Mouse (Mus musculus): ENCODE data around the gene Gm20517. TPM values are rescaled to one million over a fixed set of nuclear protein-coding genes. Genes with fewer than 3 reads are reported as not detected.

The Gm20517 gene
- polyA plus RNA-seq (2014; fragmentation: Illumina TruSeq; extraction: RNeasy Lipid Tissue Mini Kit (QIAGEN cat#74804); ENCODE audit: low replicate concordance): 0.37 TPM

GRCm38 (mm10) chr17:47610849-47611660 lies at the start of gene Gm20517, which contains the start of the genes Bysl and Med20:
Gm20517 (plus strand) TSS chr17:47611589.
Bysl (minus strand) TSS chr17:47611492.
Med20 (plus strand) TSS chr17:47611582.

GRCm38 (mm10) chr17:47630678-47631065 lies 19.3 kb downstream of the Gm20517 start, which contains the start of gene Usp49:
Usp49 (plus strand) TSS chr17:47630690.

GRCm38 (mm10) chr17:47688344-47688607 lies 76.9 kb downstream of the Gm20517 start, which contains the start of gene Tomm6:
Tomm6 (minus strand) TSS chr17:47688386.

GRCm38 (mm10) chr17:47688608-47689575 lies 77.5 kb downstream of the Gm20517 start, which contains the start of gene Frs3:
Frs3 (plus strand) TSS chr17:47689030.

GRCm38 (mm10) chr17:47694442-47694502 lies 82.9 kb downstream of the Gm20517 start, which contains the start of gene Gm21981:
Gm21981 (minus strand) TSS chr17:47694455.

GRCm38 (mm10) chr17:47694503-47695336 lies 83.3 kb downstream of the Gm20517 start, which contains the start of gene Prickle4:
Prickle4 (minus strand) TSS chr17:47694736.

GRCm38 (mm10) chr17:47726566-47726965 lies 115.2 kb downstream of the Gm20517 start, which contains the start of gene Pgc:
Pgc (plus strand) TSS chr17:47726842.

Other genes with a start within 250 kb of the Gm20517 start
- 35.6 TPM for gene Mrps10, start 242.7 kb upstream of the Gm20517 start, polyA plus RNA-seq (2014; fragmentation: Illumina TruSeq; extraction: RNeasy Lipid Tissue Mini Kit (QIAGEN cat#74804); ENCODE audit: low replicate concordance)
- 0.26 TPM for gene Guca1b, start 226.2 kb upstream of the Gm20517 start, polyA plus RNA-seq (2014; fragmentation: Illumina TruSeq; extraction: RNeasy Lipid Tissue Mini Kit (QIAGEN cat#74804); ENCODE audit: low replicate concordance)
- not detected for gene Guca1a, start 211.0 kb upstream of the Gm20517 start, polyA plus RNA-seq (2014; fragmentation: Illumina TruSeq; extraction: RNeasy Lipid Tissue Mini Kit (QIAGEN cat#74804); ENCODE audit: low replicate concordance)
- gene AI661453, start 175.0 kb upstream of the Gm20517 start, polyA plus RNA-seq (2014; fragmentation: Illumina TruSeq; extraction: RNeasy Lipid Tissue Mini Kit (QIAGEN cat#74804); ENCODE audit: low replicate concordance): 0.26 TPM
- gene 1700001C19Rik, start 174.2 kb upstream of the Gm20517 start, polyA plus RNA-seq (2014; fragmentation: Illumina TruSeq; extraction: RNeasy Lipid Tissue Mini Kit (QIAGEN cat#74804); ENCODE audit: low replicate concordance): 0.45 TPM
- 3.7 TPM for gene Taf8, start 109.3 kb upstream of the Gm20517 start, polyA plus RNA-seq (2014; fragmentation: Illumina TruSeq; extraction: RNeasy Lipid Tissue Mini Kit (QIAGEN cat#74804); ENCODE audit: low replicate concordance)
- 1.9 TPM for gene Ccnd3, start 106.5 kb upstream of the Gm20517 start, polyA plus RNA-seq (2014; fragmentation: Illumina TruSeq; extraction: RNeasy Lipid Tissue Mini Kit (QIAGEN cat#74804); ENCODE audit: low replicate concordance)
- 0.45 TPM for gene Bysl, start 97 bp upstream of the Gm20517 start, polyA plus RNA-seq (2014; fragmentation: Illumina TruSeq; extraction: RNeasy Lipid Tissue Mini Kit (QIAGEN cat#74804); ENCODE audit: low replicate concordance)
- 11.1 TPM for gene Med20, start within 50 bp of the Gm20517 start, polyA plus RNA-seq (2014; fragmentation: Illumina TruSeq; extraction: RNeasy Lipid Tissue Mini Kit (QIAGEN cat#74804); ENCODE audit: low replicate concordance)
- gene Usp49, start 19.1 kb downstream of the Gm20517 start, polyA plus RNA-seq (2014; fragmentation: Illumina TruSeq; extraction: RNeasy Lipid Tissue Mini Kit (QIAGEN cat#74804); ENCODE audit: low replicate concordance): 6.0 TPM
- gene Tomm6, start 76.8 kb downstream of the Gm20517 start, polyA plus RNA-seq (2014; fragmentation: Illumina TruSeq; extraction: RNeasy Lipid Tissue Mini Kit (QIAGEN cat#74804); ENCODE audit: low replicate concordance): 9.0 TPM
- gene Frs3, start 77.4 kb downstream of the Gm20517 start, polyA plus RNA-seq (2014; fragmentation: Illumina TruSeq; extraction: RNeasy Lipid Tissue Mini Kit (QIAGEN cat#74804); ENCODE audit: low replicate concordance): 0.67 TPM
- gene Gm21981, start 82.9 kb downstream of the Gm20517 start, polyA plus RNA-seq (2014; fragmentation: Illumina TruSeq; extraction: RNeasy Lipid Tissue Mini Kit (QIAGEN cat#74804); ENCODE audit: low replicate concordance): not detected
- not detected for gene Prickle4, start 83.1 kb downstream of the Gm20517 start, polyA plus RNA-seq (2014; fragmentation: Illumina TruSeq; extraction: RNeasy Lipid Tissue Mini Kit (QIAGEN cat#74804); ENCODE audit: low replicate concordance)
- not detected for gene Pgc, start 115.3 kb downstream of the Gm20517 start, polyA plus RNA-seq (2014; fragmentation: Illumina TruSeq; extraction: RNeasy Lipid Tissue Mini Kit (QIAGEN cat#74804); ENCODE audit: low replicate concordance)
- not detected for gene Tfeb, start 125.4 kb downstream of the Gm20517 start, polyA plus RNA-seq (2014; fragmentation: Illumina TruSeq; extraction: RNeasy Lipid Tissue Mini Kit (QIAGEN cat#74804); ENCODE audit: low replicate concordance)
- not detected for gene Mdfi, start 223.1 kb downstream of the Gm20517 start, polyA plus RNA-seq (2014; fragmentation: Illumina TruSeq; extraction: RNeasy Lipid Tissue Mini Kit (QIAGEN cat#74804); ENCODE audit: low replicate concordance)